Mouse (Mus musculus) liver, postnatal 0 days (tissue): ENCODE measurements at regions not wholly inside any gene's neighbourhood (a gene's known extent, or its start where the extent isn't known, plus 50 kb on each side); places are given as distances from the start of the nearest gene placed in this dataset.

Experiments
- ATAC-seq: fragments of 200-750 bp; cut with Nextera tagmentation; 2 replicates; pipeline ENCODE4 v1.8.0; 2017; ENCODE audit warnings: mild to moderate bottlenecking, moderate library complexity
- DNase-seq: peaks from one replicate; pipeline ENCODE4 v3.0.0-alpha.2; 2016
- H3K27ac ChIP-seq: fragments of 300-500 bp; sonication (generic); 2 replicates; pipeline ENCODE4 v1.5.1; 2014; ENCODE audit warnings: antibody characterized with exemption, moderate library complexity, mild to moderate bottlenecking, low read depth
- H3K27me3 ChIP-seq: fragments of 300-500 bp; sonication (generic); 2 replicates; pipeline ENCODE4 v1.6.1; 2014; ENCODE audit warnings: low read length, control low read depth, mixed read lengths; ENCODE audit not compliant: insufficient read depth
- H3K36me3 ChIP-seq: fragments of 300-500 bp; sonication (generic); replicated peaks from 2 replicates; pipeline ENCODE4 v1.6.1; 2014; ENCODE audit warnings: mild to moderate bottlenecking, control low read depth, low read length, moderate library complexity, mixed read lengths; ENCODE audit not compliant: insufficient read depth
- H3K4me1 ChIP-seq: fragments of 300-500 bp; sonication (generic); 2 replicates; pipeline ENCODE4 v1.6.1; 2014; ENCODE audit warnings: antibody characterized with exemption, mild to moderate bottlenecking, control low read depth; ENCODE audit not compliant: insufficient read depth
- H3K4me2 ChIP-seq: fragments of 300-500 bp; sonication (generic); 2 replicates; pipeline ENCODE4 v1.6.1; 2014; ENCODE audit warnings: low read depth, mild to moderate bottlenecking, low read length, moderate library complexity, mixed read lengths
- H3K4me3 ChIP-seq: fragments of 300-500 bp; sonication (generic); 2 replicates; pipeline ENCODE4 v1.5.1; 2014; ENCODE audit warnings: low read depth, low read length
- H3K9ac ChIP-seq: fragments of 300-500 bp; sonication (generic); replicated peaks from 2 replicates; pipeline ENCODE4 v1.6.1; 2014; ENCODE audit warnings: mild to moderate bottlenecking, moderate library complexity
- H3K9me3 ChIP-seq: fragments of 300-500 bp; sonication (generic); 2 replicates; pipeline ENCODE4 v1.6.1; 2016; ENCODE audit warnings: mild to moderate bottlenecking, control low read depth, low read length, mixed read lengths
- CTCF ChIP-seq: sonication (generic); IDR thresholded peaks from 2 replicates; pipeline ENCODE4 v1.5.1; 2016; ENCODE audit warnings: antibody characterized with exemption, low read depth
- EP300 ChIP-seq: IDR thresholded peaks from 2 replicates; pipeline ENCODE4 v1.6.1; 2016; ENCODE audit warnings: antibody characterized with exemption, low read depth, mild to moderate bottlenecking
- WGBS: fragments of 180-500 bp; shearing (Covaris S2); extraction: QIAGEN DNeasy Blood & Tissue Kit; methylation state at CpG from one replicate; pipeline ENCODE4 v1.1.7; 2014; ENCODE audit not compliant: insufficient replicate concordance; 5-methylcytosine and 5-hydroxymethylcytosine counted together

DNA sequence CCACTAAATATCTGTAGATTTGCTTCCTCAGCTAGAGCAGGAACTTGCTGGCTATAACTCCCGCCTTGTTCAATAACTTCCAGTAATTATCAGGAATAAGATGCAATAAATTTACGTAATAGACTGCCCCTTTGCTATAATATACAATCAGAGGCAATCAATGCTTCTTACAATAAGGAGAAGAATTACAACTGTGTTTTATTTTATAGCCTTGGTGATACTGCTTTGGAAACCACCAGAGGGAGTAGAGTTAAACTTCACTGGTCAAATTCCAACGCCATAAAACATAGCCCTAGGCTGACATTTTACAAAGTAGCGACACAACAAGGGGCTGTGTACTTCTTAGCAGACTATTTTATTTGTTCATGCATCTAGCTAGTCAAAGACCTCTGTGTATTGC lies 95.7 kb downstream of the Tex13c1 start:
- no peak overlapping the region for H3K9ac ChIP-seq
- WGBS: 61% methylated on average over 4 of the region's 4 CpGs
- no peak overlapping the region for H3K4me2 ChIP-seq
- H3K4me3 ChIP-seq: no peak overlapping the region
- no peaks in the 10 kb centered on the region for H3K9me3 ChIP-seq
- H3K27me3 ChIP-seq: no peaks in the 10 kb centered on the region
- DNase-seq: no peak
- ATAC-seq: no peak
- TF ChIP-seq EP300: no peak
- TF ChIP-seq CTCF: no peak
- H3K27ac ChIP-seq: no peak overlapping the region
- H3K36me3 ChIP-seq: no peaks in the 10 kb centered on the region
- H3K4me1 ChIP-seq: no peaks in the 10 kb centered on the region

- H3K4me1 ChIP-seq: no peaks in the 10 kb centered on the region
- TF ChIP-seq CTCF (no peak), EP300 (no peak)
- ATAC-seq (no peak), DNase-seq (no peak)
- no peak overlapping the region for H3K4me2 ChIP-seq
- whole genome bisulfite sequencing: 40% methylated on average over 1 of the region's 1 CpGs
- no peaks in the 10 kb centered on the region for H3K36me3 ChIP-seq
- no peak overlapping the region for H3K27ac ChIP-seq
- H3K4me3 ChIP-seq: no peak overlapping the region
- no peaks in the 10 kb centered on the region for H3K27me3 ChIP-seq
- H3K9ac ChIP-seq: no peak overlapping the region
- no peaks in the 10 kb centered on the region for H3K9me3 ChIP-seq
Measured at GRCm38 (mm10) chrX:43736838-43737237, 145.9 kb downstream of the Tex13c1 start.

DNA sequence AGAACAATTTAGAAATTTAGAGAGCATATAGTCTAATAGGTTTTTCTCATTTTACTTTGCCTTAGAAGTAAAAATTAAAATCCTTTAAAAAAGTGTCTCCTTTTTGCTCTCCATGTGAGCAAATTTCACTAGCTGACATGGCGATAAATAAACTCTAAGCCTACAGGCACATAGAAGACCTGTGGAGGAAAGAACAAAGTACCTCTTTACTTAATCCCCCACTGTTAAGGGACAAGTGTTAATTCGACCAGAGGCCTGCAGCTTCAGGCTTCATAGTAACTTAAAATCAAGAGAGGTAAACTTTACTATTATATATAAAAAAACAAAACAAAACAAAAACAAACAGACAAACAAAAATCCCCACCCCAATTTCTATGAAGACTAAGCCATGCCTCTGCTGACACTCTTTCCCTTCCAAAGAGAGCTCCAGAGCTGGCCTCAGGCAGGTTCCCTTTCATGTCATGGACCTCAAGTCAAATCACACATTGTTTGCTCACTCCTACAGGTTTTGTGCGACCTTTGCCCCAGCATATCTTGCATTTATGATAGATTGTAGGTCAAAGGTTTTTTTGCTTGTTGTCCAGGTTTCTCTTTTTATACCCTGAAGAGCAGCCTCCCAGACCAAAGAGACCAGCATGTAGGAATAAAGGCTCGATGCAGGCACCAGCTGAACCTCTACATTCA lies 149.0 kb downstream of the Tex13c1 start:
- no peaks in the 10 kb centered on the region for H3K9me3 ChIP-seq
- no peak overlapping the region for H3K27ac ChIP-seq
- 44% methylated on average over 4 of the region's 4 CpGs for WGBS
- no peak overlapping the region for H3K4me3 ChIP-seq
- no peaks in the 10 kb centered on the region for H3K27me3 ChIP-seq
- no peak for DNase-seq
- TF ChIP-seq EP300: no peak
- TF ChIP-seq CTCF: no peak
- H3K4me2 ChIP-seq: no peak overlapping the region
- no peak overlapping the region for H3K9ac ChIP-seq
- H3K36me3 ChIP-seq: no peaks in the 10 kb centered on the region
- peak; percentile 58 for ATAC-seq
- H3K4me1 ChIP-seq: no peaks in the 10 kb centered on the region
